Mouse (Mus musculus) CH12.LX (cell line): ENCODE results near the gene Depdc7.

Source experiments
- CTCF ChIP-seq, 2 experiments: IDR thresholded peaks in 1 of 2; conservative IDR thresholded peaks in 1 of 2; 2 replicates each; pipeline ENCODE4 v1.5.1; 2011 to 2012; ENCODE audit warnings: low read depth in 2 of 2, low read length in 2 of 2, improper control_type of control experiment in 1 of 2, inconsistent platforms in 1 of 2, mild to moderate bottlenecking in 1 of 2, moderate library complexity in 1 of 2
- EP300 ChIP-seq: IDR thresholded peaks from 2 replicates; pipeline ENCODE4 v1.6.1; 2011; ENCODE audit warnings: low read length, improper control_type of control experiment
- KAT2A ChIP-seq: IDR thresholded peaks from 2 replicates; pipeline ENCODE4 v1.6.1; 2012; ENCODE audit warnings: low read length, improper control_type of control experiment, inconsistent platforms; ENCODE audit not compliant: insufficient replicate concordance
- MAZ ChIP-seq: IDR thresholded peaks from 2 replicates; pipeline ENCODE4 v1.6.1; 2012; ENCODE audit warnings: low read depth, mild to moderate bottlenecking, inconsistent platforms, low read length, improper control_type of control experiment, moderate library complexity
- NELFE ChIP-seq: IDR thresholded peaks from 2 replicates; pipeline ENCODE4 v1.6.1; 2011; ENCODE audit warnings: low read depth, low read length, improper control_type of control experiment
- POLR2A ChIP-seq: IDR thresholded peaks from 2 replicates; pipeline ENCODE4 v1.6.1; 2011; ENCODE audit warnings: low read depth, mild to moderate bottlenecking, improper control_type of control experiment, low read length
- RAD21 ChIP-seq: IDR thresholded peaks from 2 replicates; pipeline ENCODE4 v1.6.1; 2011; ENCODE audit warnings: low read depth, mild to moderate bottlenecking, low read length, improper control_type of control experiment, moderate library complexity
- USF1 ChIP-seq: IDR thresholded peaks from 2 replicates; pipeline ENCODE4 v1.6.1; 2014; ENCODE audit warnings: low read depth, mild to moderate bottlenecking, inconsistent platforms, low read length, improper control_type of control experiment
- USF2 ChIP-seq: conservative IDR thresholded peaks from 2 replicates; pipeline ENCODE4 v1.6.1; 2011; ENCODE audit warnings: low read depth, low read length, improper control_type of control experiment
- ZNF384 ChIP-seq: IDR thresholded peaks from 2 replicates; pipeline ENCODE4 v1.6.1; 2012; ENCODE audit warnings: low read depth, low read length, improper control_type of control experiment, inconsistent platforms

DNA sequence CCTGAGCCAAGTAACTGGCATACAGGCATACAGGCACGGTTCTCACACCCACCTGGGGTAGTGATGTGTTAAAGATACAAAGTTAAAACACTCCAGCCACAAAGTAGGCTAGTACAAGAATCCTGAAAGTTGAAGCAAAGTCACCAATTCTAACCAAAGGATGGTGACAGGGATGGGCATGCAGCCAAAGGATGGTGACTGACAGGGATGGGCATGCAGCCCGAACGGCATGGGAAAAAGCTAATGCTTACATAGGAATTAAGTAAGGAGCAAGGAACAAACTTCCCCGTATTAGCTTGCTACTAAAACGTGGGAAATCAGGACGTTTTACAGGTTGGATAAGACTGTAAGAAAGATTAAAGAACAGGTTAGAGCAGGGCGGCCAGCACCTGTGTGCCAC, 6.4 kb downstream of the Depdc7 start:
- no peak for TF ChIP-seq RAD21
- no peak for TF ChIP-seq POLR2A
- TF ChIP-seq CTCF (conservative IDR thresholded peaks at IDR 0.05 in 1 of 2, IDR thresholded peaks at IDR 0.05 in 1 of 2; ENCODE audit: low read depth in 2 of 2, low read length in 2 of 2) = no peak
- TF ChIP-seq EP300 = no peak
- no peak for TF ChIP-seq USF2
- TF ChIP-seq NELFE = no peak
- TF ChIP-seq USF1 = no peak
- TF ChIP-seq ZNF384 = no peak
- TF ChIP-seq MAZ = no peak
- no peak for TF ChIP-seq KAT2A
